Mouse (Mus musculus) forebrain, embryonic 13.5 days (tissue): Measurements from ENCODE around the gene Ldhal6b. TPM values are rescaled to one million over a fixed set of nuclear protein-coding genes. Genes with fewer than 3 reads are reported as not detected.

ENCODE experiments used
- ATAC-seq: fragments of 200-750 bp; cut with Nextera tagmentation; 2 replicates; pipeline ENCODE4 v1.8.0; 2017
- H3K27ac ChIP-seq: fragments of 300-500 bp; sonication (generic); 2 replicates; pipeline ENCODE4 v1.5.1; 2015; ENCODE audit warnings: inconsistent platforms, mild to moderate bottlenecking, moderate library complexity
- H3K27me3 ChIP-seq: fragments of 300-500 bp; sonication (generic); 2 replicates; pipeline ENCODE4 v1.6.1; 2015; ENCODE audit warnings: mild to moderate bottlenecking, inconsistent platforms
- H3K36me3 ChIP-seq: fragments of 300-500 bp; sonication (generic); 2 replicates; pipeline ENCODE4 v1.6.1; 2015; ENCODE audit warnings: mild to moderate bottlenecking, inconsistent platforms; ENCODE audit not compliant: poor library complexity, severe bottlenecking
- H3K4me1 ChIP-seq: fragments of 300-500 bp; sonication (generic); 2 replicates; pipeline ENCODE4 v1.6.1; 2015; ENCODE audit warnings: inconsistent platforms
- H3K4me2 ChIP-seq: fragments of 300-500 bp; sonication (generic); 2 replicates; pipeline ENCODE4 v1.6.1; 2015; ENCODE audit warnings: inconsistent platforms, mild to moderate bottlenecking, moderate library complexity
- H3K4me3 ChIP-seq: fragments of 300-500 bp; sonication (generic); 2 replicates; pipeline ENCODE4 v1.5.1; 2015; ENCODE audit warnings: mild to moderate bottlenecking, inconsistent platforms
- H3K9ac ChIP-seq: fragments of 300-500 bp; sonication (generic); 2 replicates; pipeline ENCODE4 v1.6.1; 2015; ENCODE audit warnings: mild to moderate bottlenecking, inconsistent platforms
- H3K9me3 ChIP-seq: fragments of 300-500 bp; sonication (generic); replicated peaks from 2 replicates; pipeline ENCODE4 v1.6.1; 2016; ENCODE audit warnings: inconsistent platforms
- WGBS: fragments of 180-500 bp; shearing (Covaris S2); methylation state at CpG from one replicate; pipeline ENCODE4 v1.1.7; 2015; 5-methylcytosine and 5-hydroxymethylcytosine counted together
- polyA plus RNA-seq: library from polyadenylated mRNA; unstranded; fragments of >200 nt; fragmentation: Nextera tagmentation; extraction: Ambion mirVana; gene quantifications from 2 replicates; pipeline ENCODE4 v1.2.1, GENCODE M21; 2015

Ldhal6b gene
- polyA plus RNA-seq, 1 experiment from 2014 or later: not detected

DNA sequence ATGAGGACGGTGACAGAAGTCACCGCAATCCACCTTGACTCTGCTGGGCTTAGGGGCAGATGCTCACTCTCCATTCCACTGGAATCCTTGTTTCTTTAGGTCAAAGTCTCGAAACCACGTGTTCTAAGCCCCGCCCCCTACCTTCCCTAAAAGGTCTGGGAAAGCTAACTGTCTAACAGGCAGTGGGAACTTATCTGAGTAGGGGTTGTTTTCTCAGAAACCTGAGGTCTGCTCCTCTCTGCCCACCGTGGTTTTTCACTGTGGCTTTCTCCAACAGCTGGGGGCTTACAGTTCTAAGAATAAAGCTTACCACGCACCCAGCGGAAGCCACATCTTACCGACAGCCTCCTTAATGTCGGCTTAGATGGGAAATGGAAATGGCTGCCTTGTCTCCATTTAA is 12.0 kb downstream of the Ldhal6b start:
- Histone ChIP-seq H3K27ac (no peak overlapping the region), H3K27me3 (peaks cover 31% of the 10 kb centered on the region), H3K9ac (no peak overlapping the region), H3K4me1 (peaks cover 10% of the 10 kb centered on the region; the same call in 1 of the 2 replicates), H3K36me3 (peaks cover 13% of the 10 kb centered on the region; the same call in 1 of the 2 replicates), H3K9me3 (no peaks in the 10 kb centered on the region), H3K4me3 (no peak overlapping the region), H3K4me2 (no peak overlapping the region)
- no peak for ATAC-seq
- 43% methylated on average over 10 of the region's 10 CpGs for WGBS

DNA sequence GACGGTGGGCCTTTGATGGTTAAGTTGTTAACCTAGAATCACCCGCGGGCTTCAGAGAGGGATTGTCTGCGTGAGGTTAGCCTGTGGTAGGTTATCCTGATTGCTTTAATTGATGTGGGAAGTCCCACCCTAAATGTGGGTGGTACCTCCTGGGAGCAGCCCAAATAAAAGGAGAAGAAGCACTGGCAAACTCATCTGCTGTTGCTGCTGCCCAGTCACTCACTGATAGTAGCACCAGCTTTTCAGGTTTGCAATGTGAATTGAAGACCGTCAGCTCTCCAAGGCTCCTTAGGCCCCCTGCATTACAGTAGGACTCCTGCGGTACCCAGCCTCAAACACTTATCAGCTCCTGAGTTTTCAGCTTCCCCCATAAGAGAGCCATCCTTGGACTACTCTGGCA is 14.7 kb downstream of the Ldhal6b start:
- no peak overlapping the region for H3K27ac ChIP-seq
- no peak overlapping the region for H3K4me2 ChIP-seq
- no peak for ATAC-seq
- no peaks in the 10 kb centered on the region for H3K36me3 ChIP-seq
- no peaks in the 10 kb centered on the region for H3K9me3 ChIP-seq
- H3K27me3 ChIP-seq: peaks cover 31% of the 10 kb centered on the region
- no peak overlapping the region for H3K9ac ChIP-seq
- H3K4me3 ChIP-seq: no peak overlapping the region
- WGBS: 83% methylated on average over 6 of the region's 6 CpGs
- H3K4me1 ChIP-seq: peaks cover 10% of the 10 kb centered on the region; the same call in 1 of the 2 replicates

DNA sequence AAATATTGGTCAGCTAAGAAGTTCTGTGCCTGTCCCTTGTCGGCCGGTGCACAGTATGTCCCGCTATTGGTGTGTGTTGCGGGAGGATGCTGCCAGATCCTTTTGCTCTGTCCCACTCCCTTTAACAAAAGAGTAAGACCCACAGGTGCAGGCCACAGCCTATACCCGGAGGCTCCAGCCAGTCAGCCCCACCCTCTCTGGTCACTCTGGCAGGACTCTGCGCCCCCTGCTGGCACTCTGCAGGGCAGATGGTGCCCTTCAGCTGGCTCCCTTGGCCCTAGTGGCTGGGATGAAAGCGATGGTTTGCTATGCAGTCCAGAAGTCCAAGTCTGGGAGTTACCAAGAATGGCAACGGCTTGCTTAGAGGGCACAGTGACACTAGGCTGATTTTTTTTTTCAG is 15.9 kb downstream of the Ldhal6b start:
- H3K27ac ChIP-seq: no peak overlapping the region
- WGBS: 24% methylated on average over 8 of the region's 8 CpGs
- peak; percentile 68; the same call in 1 of the 2 replicates for ATAC-seq
- H3K9ac ChIP-seq: 0 out of 2 replicates have a peak overlapping the region, but pooled peaks have one; percentile 8
- peaks cover 30% of the 10 kb centered on the region for H3K27me3 ChIP-seq
- H3K36me3 ChIP-seq: no peaks in the 10 kb centered on the region
- no peak overlapping the region for H3K4me3 ChIP-seq
- peaks cover 12% of the 10 kb centered on the region; the same call in 1 of the 2 replicates for H3K4me1 ChIP-seq
- H3K4me2 ChIP-seq: peak overlapping the region; percentile 29; the same call in 1 of the 2 replicates
- H3K9me3 ChIP-seq: no peaks in the 10 kb centered on the region

DNA sequence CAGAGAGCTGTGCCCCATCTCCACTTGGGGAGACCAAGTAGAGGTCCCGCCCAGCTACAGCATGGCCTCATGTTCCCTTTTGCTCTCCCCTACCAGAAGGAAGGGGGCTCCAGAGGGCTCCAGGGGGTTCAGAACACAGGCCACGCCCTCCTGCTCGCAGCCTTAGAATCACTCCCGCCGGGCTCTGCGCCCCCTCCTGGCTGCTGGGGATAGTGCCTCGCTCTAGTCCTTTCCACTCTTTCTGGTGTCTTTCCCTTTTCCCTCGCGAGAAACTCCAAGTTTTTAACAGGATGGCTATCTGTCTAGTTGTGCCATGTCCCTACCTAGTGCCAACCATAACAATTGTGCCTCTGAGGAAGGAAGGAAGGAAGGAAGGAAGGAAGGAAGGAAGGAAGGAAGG is 16.5 kb downstream of the Ldhal6b start:
- peaks cover 26% of the 10 kb centered on the region for H3K27me3 ChIP-seq
- ATAC-seq: peak; percentile 60
- no peak overlapping the region for H3K4me3 ChIP-seq
- H3K4me2 ChIP-seq: peak overlapping the region; percentile 29
- no peak overlapping the region for H3K27ac ChIP-seq
- no peaks in the 10 kb centered on the region for H3K9me3 ChIP-seq
- no peaks in the 10 kb centered on the region for H3K36me3 ChIP-seq
- H3K9ac ChIP-seq: no peak overlapping the region
- WGBS: 7% methylated on average over 9 of the region's 9 CpGs
- H3K4me1 ChIP-seq: peaks cover 16% of the 10 kb centered on the region; the same call in 1 of the 2 replicates

DNA sequence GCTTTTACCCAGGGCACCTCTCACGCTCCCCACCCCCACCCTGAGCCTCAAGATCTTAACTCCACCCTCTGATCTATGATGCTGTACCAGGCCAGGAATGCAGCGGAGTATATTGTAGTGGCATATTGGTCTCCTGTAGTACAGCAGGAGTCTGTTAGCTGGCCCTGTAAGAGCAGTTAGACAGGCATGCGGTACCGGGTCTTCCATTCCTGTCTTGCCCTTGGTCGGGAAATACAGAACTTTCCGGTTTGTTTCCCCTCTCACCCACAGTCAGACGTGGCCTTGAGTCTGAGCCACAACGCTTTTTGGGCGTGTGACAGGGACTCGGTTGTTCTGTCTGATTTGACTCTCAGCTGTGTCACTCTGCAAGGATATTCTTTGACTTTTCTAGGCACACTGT is 17.3 kb downstream of the Ldhal6b start:
- Histone ChIP-seq H3K4me1 (peaks cover 16% of the 10 kb centered on the region; the same call in 1 of the 2 replicates), H3K27me3 (peaks cover 26% of the 10 kb centered on the region), H3K9me3 (no peaks in the 10 kb centered on the region), H3K36me3 (no peaks in the 10 kb centered on the region), H3K4me3 (no peak overlapping the region), H3K27ac (no peak overlapping the region), H3K9ac (no peak overlapping the region), H3K4me2 (no peak overlapping the region)
- WGBS: 92% methylated on average over 10 of the region's 10 CpGs
- no peak for ATAC-seq

DNA sequence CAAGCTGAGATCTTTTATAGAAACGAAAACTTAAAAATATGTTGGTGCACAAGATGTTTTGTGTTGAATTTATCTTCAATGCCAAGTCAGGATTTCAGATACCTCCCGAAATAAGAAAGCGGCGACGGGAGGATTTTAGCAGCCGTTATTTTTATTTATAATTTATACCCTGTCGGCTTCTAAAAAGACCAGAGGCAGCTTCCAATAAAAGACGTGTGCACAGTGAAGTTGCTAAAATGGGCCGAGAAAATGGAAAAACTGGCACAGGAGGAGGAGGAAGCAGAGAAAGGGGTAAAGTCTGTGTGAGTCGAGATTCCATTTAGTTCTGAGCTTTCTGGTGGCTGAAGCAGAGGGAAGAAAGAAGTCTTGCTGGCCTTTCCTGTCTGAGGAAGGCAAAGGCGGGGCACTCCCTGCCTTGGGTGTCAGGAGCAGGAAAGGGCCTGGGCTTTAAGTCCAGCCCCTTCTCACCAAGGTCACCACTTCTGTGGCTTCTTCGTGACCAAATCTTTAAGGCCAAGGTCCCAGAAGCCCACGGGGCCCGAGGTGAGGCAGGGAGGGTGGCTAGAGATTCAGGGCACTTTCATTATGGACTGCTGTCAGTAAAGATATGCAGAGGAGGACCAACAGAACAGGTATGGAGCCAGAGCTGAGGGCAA is 18.0 kb downstream of the Ldhal6b start:
- WGBS: 80% methylated on average over 14 of the region's 14 CpGs

DNA sequence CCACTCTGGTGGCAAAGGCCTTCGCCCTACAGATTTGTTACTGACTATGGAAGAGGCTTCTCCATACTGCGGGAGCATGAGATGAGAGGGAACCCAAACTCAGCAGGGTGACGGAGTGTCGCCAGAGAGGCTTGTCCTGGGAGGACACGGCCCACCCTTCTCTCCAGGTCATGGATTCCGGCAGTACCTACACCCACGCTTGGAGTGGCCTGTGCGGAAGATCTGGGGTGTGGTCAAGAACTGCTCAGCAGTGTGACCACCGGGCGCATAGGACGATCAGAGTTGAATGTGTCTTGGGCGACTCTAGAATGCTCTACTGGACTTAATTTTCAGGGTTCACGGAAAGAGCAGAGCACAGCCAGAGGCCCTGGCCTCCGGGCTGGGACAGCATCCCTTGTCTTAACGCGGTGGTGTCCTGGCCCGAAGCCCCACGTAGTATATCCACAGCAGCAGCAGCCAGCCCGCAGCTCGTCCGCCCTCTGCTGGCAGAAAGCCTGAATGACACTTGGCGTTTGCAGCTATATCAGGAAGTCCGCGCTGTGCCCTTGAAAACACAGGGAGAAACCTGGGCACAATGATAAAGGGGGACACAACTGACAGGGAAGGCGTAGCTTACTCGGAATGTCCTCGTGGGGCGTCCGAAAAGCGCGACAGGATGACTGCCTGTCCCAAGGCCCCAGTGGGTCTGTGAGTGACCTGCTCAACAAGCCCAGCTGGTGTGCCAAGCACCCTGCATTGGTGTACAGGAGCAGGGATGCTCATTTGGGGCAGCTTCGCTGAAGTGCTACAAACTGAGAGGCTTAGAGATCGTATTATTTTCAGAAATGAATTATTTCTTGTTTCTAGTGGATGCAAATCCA is 21.2 kb downstream of the Ldhal6b start:
- no peak overlapping the region for H3K9ac ChIP-seq
- peak overlapping the region; percentile 39; the same call in 1 of the 2 replicates for H3K4me2 ChIP-seq
- H3K9me3 ChIP-seq: no peaks in the 10 kb centered on the region
- H3K4me3 ChIP-seq: no peak overlapping the region
- H3K4me1 ChIP-seq: peaks cover 12% of the 10 kb centered on the region; the same call in 1 of the 2 replicates
- 31% methylated on average over 33 of the region's 33 CpGs for WGBS
- H3K27ac ChIP-seq: no peak overlapping the region
- peak; percentile 87 for ATAC-seq
- H3K27me3 ChIP-seq: peaks cover 3% of the 10 kb centered on the region; the same call in 1 of the 2 replicates
- H3K36me3 ChIP-seq: no peaks in the 10 kb centered on the region

More for the DNA sequence above, 18.0 kb downstream of the Ldhal6b start:
- H3K4me1 ChIP-seq: peaks cover 16% of the 10 kb centered on the region; the same call in 1 of the 2 replicates
- H3K4me2 ChIP-seq: no peak overlapping the region
- H3K4me3 ChIP-seq: no peak overlapping the region
- no peaks in the 10 kb centered on the region for H3K9me3 ChIP-seq
- no peaks in the 10 kb centered on the region for H3K36me3 ChIP-seq
- peaks cover 25% of the 10 kb centered on the region for H3K27me3 ChIP-seq
- H3K27ac ChIP-seq: no peak overlapping the region
- H3K9ac ChIP-seq: no peak overlapping the region
- ATAC-seq: no peak

DNA sequence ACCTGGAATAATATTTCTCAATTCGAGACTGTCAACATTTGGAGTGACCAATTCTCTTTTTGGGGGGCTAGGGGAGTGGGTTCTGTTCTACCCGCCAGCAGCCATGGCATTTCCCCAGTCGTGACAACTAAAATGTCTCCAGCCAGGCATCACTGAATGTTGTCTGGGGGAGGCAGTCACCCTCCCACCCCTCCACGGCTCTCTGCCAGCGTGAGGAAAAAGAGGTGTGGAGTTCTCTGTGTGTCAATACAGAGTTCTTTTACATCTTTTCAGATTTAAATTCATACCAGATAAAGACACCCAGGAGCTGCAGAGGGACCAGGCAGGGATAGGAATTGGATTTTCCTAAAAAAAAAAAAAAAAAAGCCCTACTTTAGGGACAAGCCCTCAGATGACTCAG is 22.4 kb downstream of the Ldhal6b start:
- Histone ChIP-seq H3K36me3 (no peaks in the 10 kb centered on the region), H3K4me3 (no peak overlapping the region), H3K4me2 (no peak overlapping the region), H3K27ac (no peak overlapping the region), H3K9ac (no peak overlapping the region), H3K27me3 (peaks cover 3% of the 10 kb centered on the region; the same call in 1 of the 2 replicates), H3K4me1 (0 out of 2 replicates have a peak, but pooled peaks cover 6% of the 10 kb centered on the region), H3K9me3 (no peaks in the 10 kb centered on the region)
- no peak for ATAC-seq
- 71% methylated on average over 5 of the region's 5 CpGs for whole genome bisulfite sequencing

DNA sequence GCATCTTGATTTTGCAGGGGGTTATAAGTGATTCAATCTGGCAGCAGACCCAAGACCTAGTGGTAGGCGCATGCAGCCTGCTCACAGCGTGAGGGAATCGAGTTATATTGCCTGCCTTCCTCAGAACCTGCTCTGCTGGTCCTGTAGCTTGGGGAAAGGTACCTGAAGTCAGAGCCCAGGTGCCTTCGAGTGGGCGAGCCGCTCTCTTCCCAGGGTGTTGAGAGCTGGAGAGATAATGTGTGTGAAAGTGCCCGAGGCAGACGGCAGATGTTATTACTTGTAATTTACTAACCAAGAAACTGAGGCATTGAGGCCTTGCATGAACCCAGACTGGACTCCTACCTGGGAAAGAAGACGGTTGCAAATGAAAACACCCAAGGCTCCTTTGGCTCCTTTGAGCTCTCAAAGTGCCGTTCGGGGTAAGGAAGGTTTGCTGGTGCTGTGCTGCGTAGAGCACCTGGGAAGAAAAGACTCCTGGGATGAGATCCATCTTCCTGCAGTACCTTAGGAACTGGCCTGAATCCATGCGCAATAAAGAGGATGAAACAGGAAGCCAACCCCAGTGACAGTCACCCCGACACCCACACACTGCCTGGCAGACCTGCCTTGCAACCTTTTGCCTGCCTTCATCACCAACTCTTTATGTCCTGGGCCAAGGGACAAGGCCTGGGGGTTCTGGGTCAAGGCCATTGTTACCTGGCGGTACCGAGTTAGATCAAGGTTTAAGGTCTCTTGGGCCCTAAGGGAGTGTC is 22.9 kb downstream of the Ldhal6b start:
- Histone ChIP-seq H3K4me1 (peaks cover 10% of the 10 kb centered on the region; the same call in 1 of the 2 replicates), H3K4me2 (no peak overlapping the region), H3K4me3 (no peak overlapping the region), H3K27me3 (peaks cover 3% of the 10 kb centered on the region; the same call in 1 of the 2 replicates), H3K9ac (no peak overlapping the region), H3K36me3 (no peaks in the 10 kb centered on the region), H3K9me3 (no peaks in the 10 kb centered on the region), H3K27ac (no peak overlapping the region)
- ATAC-seq: no peak
- 89% methylated on average over 16 of the region's 16 CpGs for WGBS

DNA sequence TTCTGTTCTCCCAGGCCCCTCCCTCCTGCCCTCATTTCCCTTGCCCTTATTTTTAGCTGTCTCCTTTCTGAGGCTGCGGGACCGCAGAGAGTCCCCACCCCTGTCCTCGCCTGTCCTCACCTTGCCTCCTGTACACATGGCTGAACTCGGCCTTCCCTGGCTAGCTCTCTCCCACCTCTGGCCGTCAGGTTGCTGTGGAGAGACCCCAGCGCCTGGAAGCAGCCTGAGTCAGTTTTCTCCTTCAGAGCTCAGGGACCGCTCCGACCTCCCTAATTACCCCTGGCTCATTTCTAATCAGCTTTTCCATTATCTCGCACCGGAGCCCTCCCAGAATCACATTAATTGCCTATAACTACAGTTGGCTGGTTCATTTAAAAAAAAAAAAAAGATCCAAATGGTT is 27.9 kb downstream of the Ldhal6b start:
- Histone ChIP-seq H3K9ac (no peak overlapping the region; the same call in 1 of the 2 replicates), H3K4me3 (no peak overlapping the region), H3K4me1 (peaks cover 8% of the 10 kb centered on the region; the same call in 1 of the 2 replicates), H3K27me3 (0 out of 2 replicates have a peak, but pooled peaks cover 3% of the 10 kb centered on the region), H3K9me3 (no peaks in the 10 kb centered on the region), H3K27ac (no peak overlapping the region), H3K36me3 (no peaks in the 10 kb centered on the region), H3K4me2 (no peak overlapping the region)
- WGBS: 32% methylated on average over 10 of the region's 10 CpGs
- no peak for ATAC-seq

DNA sequence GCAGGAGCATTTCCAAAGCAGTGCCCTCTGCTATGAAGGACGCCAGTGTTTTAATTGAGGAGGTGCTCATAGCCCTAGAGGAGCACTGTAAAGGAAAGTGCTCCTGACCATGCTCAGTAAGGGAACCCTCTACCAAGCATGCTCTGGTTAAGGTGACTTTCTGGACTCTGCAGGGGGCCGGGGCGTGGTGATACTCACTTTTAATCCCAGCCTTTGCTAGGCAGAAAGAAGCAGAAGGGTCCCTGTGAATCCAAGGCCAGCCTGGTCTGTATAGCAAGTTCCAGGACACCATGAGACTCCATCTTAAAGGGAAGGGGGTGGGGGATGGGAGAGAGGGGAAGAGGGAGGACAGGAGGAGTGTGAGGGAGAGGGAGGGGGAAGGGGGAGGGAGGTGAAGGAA is 30.2 kb downstream of the Ldhal6b start:
- ATAC-seq: no peak
- Histone ChIP-seq H3K27ac (no peak overlapping the region), H3K4me2 (no peak overlapping the region), H3K9ac (no peak overlapping the region), H3K4me1 (peaks cover 8% of the 10 kb centered on the region; the same call in 1 of the 2 replicates), H3K4me3 (no peak overlapping the region), H3K36me3 (no peaks in the 10 kb centered on the region), H3K9me3 (no peaks in the 10 kb centered on the region), H3K27me3 (no peaks in the 10 kb centered on the region)
- 68% methylated on average over 3 of the region's 3 CpGs for WGBS
